Mouse (Mus musculus) cerebellum, adult 2 months (tissue): Measurements from ENCODE around the gene Rnf43.

Experiments
- CTCF ChIP-seq: fragments of 200-500 bp; IDR thresholded peaks from 2 replicates; pipeline ENCODE4 v1.5.1; 2011; ENCODE audit warnings: low read depth, mild to moderate bottlenecking, control low read depth, low read length, moderate library complexity, borderline replicate concordance; ENCODE audit not compliant: insufficient read depth
- POLR2A ChIP-seq: fragments of 200-500 bp; IDR thresholded peaks from 2 replicates; pipeline ENCODE4 v1.6.1; 2011; ENCODE audit warnings: low read length, control low read depth, borderline replicate concordance; ENCODE audit not compliant: insufficient read depth

- TF ChIP-seq POLR2A: no peak
- no peak for TF ChIP-seq CTCF
Observed at GRCm38 (mm10) chr11:87720324-87720723, 57.8 kb downstream of the Rnf43 start.
